34 mouse cellular contexts compared by ENCODE assay signal in genomic region chr17:27339823-27340222, GRCm38 (mm10).
"Had no signal": no experiment of that assay in that cellular context is flagged by ENCODE, and none has a peak within 500 bp of the region (broad histone marks: within the 10 kb centered on the region; RNA-seq: fewer than 3 reads in every experiment).

No protein-coding gene starts in this region.

- ATAC-seq: hindbrain, embryonic 16.5 days; inflammation-experienced regulatory T-cells, adult 6 months; intestine, embryonic 15.5 days; intestine, embryonic 16.5 days; intestine, postnatal 0 days had no signal

- H3K27me3 ChIP-seq: heart, embryonic 12.5 days; heart, embryonic 15.5 days; hindbrain, embryonic 12.5 days; hindbrain, embryonic 13.5 days; hindbrain, embryonic 15.5 days; intestine, embryonic 15.5 days; kidney, embryonic 15.5 days had no signal

- H3K4me3 ChIP-seq: heart, embryonic 10.5 days; heart, embryonic 12.5 days; heart, embryonic 13.5 days; heart, embryonic 15.5 days; hindbrain, embryonic 10.5 days; hindbrain, embryonic 12.5 days; hindbrain, embryonic 13.5 days; hindbrain, embryonic 15.5 days; intestine, embryonic 15.5 days; kidney, embryonic 15.5 days; layer of hippocampus, adult 2 months had no signal

- DNase-seq: heart, postnatal 10 days; heart, postnatal 14 days; heart, postnatal 36 days; heart, postnatal 4 days; kidney, adult 11 months; kidney, adult 18-20 months; kidney, adult 2 months; kidney, adult 8-10 months; kidney, adult 9 months; kidney, postnatal 10 days; kidney, postnatal 14 days; kidney, postnatal 36 days; kidney, postnatal 4 days; layer of hippocampus, adult 9-11 months; layer of hippocampus, postnatal 36 days had no signal

- H3K4me1 ChIP-seq: intestine, embryonic 15.5 days had no signal

- H3K4me2 ChIP-seq: heart, embryonic 11.5 days; heart, embryonic 12.5 days; heart, embryonic 13.5 days; heart, embryonic 15.5 days; hindbrain, embryonic 12.5 days; hindbrain, embryonic 13.5 days; hindbrain, embryonic 14.5 days; hindbrain, embryonic 15.5 days; intestine, embryonic 15.5 days; kidney, embryonic 15.5 days had no signal

- H3K27ac ChIP-seq: heart, embryonic 10.5 days; heart, embryonic 13.5 days; heart, embryonic 15.5 days; hindbrain, embryonic 10.5 days; hindbrain, embryonic 12.5 days; hindbrain, embryonic 13.5 days; hindbrain, embryonic 14.5 days; hindbrain, embryonic 15.5 days; hindbrain, postnatal 0 days; intestine, embryonic 15.5 days; kidney, embryonic 15.5 days; kidney, postnatal 0 days; layer of hippocampus, adult 2 months had no signal

- H3K9me3 ChIP-seq: heart, embryonic 10.5 days; heart, embryonic 12.5 days; heart, embryonic 13.5 days; heart, embryonic 15.5 days; hindbrain, embryonic 10.5 days; hindbrain, embryonic 12.5 days; hindbrain, embryonic 13.5 days; hindbrain, embryonic 15.5 days; intestine, embryonic 15.5 days; kidney, embryonic 15.5 days had no signal

- H3K9ac ChIP-seq: heart, embryonic 12.5 days; heart, embryonic 13.5 days; heart, embryonic 15.5 days; hindbrain, embryonic 12.5 days; hindbrain, embryonic 13.5 days; hindbrain, embryonic 14.5 days; hindbrain, embryonic 15.5 days; intestine, embryonic 15.5 days; kidney, embryonic 15.5 days had no signal

- H3K36me3 ChIP-seq: heart, embryonic 10.5 days; heart, embryonic 12.5 days; heart, embryonic 13.5 days; heart, embryonic 15.5 days; hindbrain, embryonic 10.5 days; hindbrain, embryonic 12.5 days; hindbrain, embryonic 13.5 days; hindbrain, embryonic 15.5 days; intestine, embryonic 15.5 days; kidney, embryonic 15.5 days had no signal
